Mouse (Mus musculus) midbrain, embryonic 14.5 days (tissue): ENCODE measurements around the gene Phb. TPM values are rescaled to one million over a fixed set of nuclear protein-coding genes. Genes with fewer than 3 reads are reported as not detected.

Experiments
- ATAC-seq: fragments of 200-750 bp; cut with Nextera tagmentation; 2 replicates; pipeline ENCODE4 v1.8.0; 2017; ENCODE audit warnings: moderate number of reproducible peaks, moderate library complexity; ENCODE audit not compliant: low FRiP score, low TSS enrichment
- DNase-seq: peaks from one replicate; pipeline ENCODE4 v3.0.0-alpha.2; 2015
- H3K27ac ChIP-seq: fragments of 300-500 bp; sonication (generic); replicated peaks from 2 replicates; pipeline ENCODE4 v1.5.1; 2014; ENCODE audit warnings: mild to moderate bottlenecking, low read depth, low read length, moderate library complexity
- H3K27me3 ChIP-seq: fragments of 300-500 bp; sonication (generic); 2 replicates; pipeline ENCODE4 v1.6.1; 2014; ENCODE audit warnings: low read length, control low read depth, mixed read lengths; ENCODE audit not compliant: control insufficient read depth, insufficient read depth
- H3K36me3 ChIP-seq: fragments of 300-500 bp; sonication (generic); 2 replicates; pipeline ENCODE4 v1.6.1; 2014; ENCODE audit warnings: low read length, control low read depth; ENCODE audit not compliant: control insufficient read depth, insufficient read depth
- H3K4me1 ChIP-seq: fragments of 300-500 bp; sonication (generic); 2 replicates; pipeline ENCODE4 v1.6.1; 2014; ENCODE audit warnings: mild to moderate bottlenecking, antibody characterized with exemption, low read length, control low read depth; ENCODE audit not compliant: control insufficient read depth, insufficient read depth
- H3K4me2 ChIP-seq: fragments of 300-500 bp; sonication (generic); 2 replicates; pipeline ENCODE4 v1.6.1; 2014; ENCODE audit warnings: mild to moderate bottlenecking, low read length, moderate library complexity
- H3K4me3 ChIP-seq: fragments of 300-500 bp; sonication (generic); replicated peaks from 2 replicates; pipeline ENCODE4 v1.5.1; 2014; ENCODE audit warnings: low read depth, low read length
- H3K9ac ChIP-seq: fragments of 300-500 bp; sonication (generic); replicated peaks from 2 replicates; pipeline ENCODE4 v1.6.1; 2014; ENCODE audit warnings: mild to moderate bottlenecking, low read length, moderate library complexity
- H3K9me3 ChIP-seq: fragments of 300-500 bp; sonication (generic); 2 replicates; pipeline ENCODE4 v1.6.1; 2016; ENCODE audit warnings: low read length, control low read depth, mixed read lengths; ENCODE audit not compliant: control insufficient read depth
- WGBS: fragments of 180-500 bp; shearing (Covaris S2); extraction: QIAGEN DNeasy Blood & Tissue Kit; methylation state at CpG from one replicate; pipeline ENCODE4 v1.1.7; 2014; 5-methylcytosine and 5-hydroxymethylcytosine counted together
- polyA plus RNA-seq: library from polyadenylated mRNA; unstranded; fragments of >200 nt; fragmentation: Nextera tagmentation; extraction: Ambion mirVana; gene quantifications from 2 replicates; pipeline ENCODE4 v1.2.1, GENCODE M21; 2014

Gene Phb
- polyA plus RNA-seq, 1 experiment from 2014 or later, result 183 TPM

DNA sequence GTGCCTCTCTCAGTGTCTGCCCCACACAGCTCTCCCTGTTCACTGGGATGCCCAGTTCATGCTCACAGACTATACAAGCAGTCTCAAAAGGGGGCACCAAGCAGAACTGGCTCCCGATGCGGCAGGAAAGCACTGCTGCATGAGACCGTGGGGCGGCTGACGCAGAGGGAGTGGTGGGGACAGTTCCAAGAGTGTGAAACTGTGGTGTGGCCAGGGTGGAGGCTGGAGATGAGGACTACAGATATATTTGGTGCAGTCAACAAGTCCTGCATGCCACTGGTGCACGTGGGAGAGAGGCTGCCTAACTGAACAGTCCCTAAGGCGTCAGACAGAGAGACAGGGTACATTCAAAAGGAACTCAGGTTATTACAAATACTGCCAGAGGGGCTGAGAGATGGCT lies 22.2 kb downstream of the Phb start:
- 84% methylated on average over 7 of the region's 7 CpGs for WGBS
- Histone ChIP-seq H3K36me3 (no peaks in the 10 kb centered on the region), H3K4me3 (no peak overlapping the region), H3K9ac (no peak overlapping the region), H3K27me3 (no peaks in the 10 kb centered on the region), H3K4me1 (no peaks in the 10 kb centered on the region), H3K27ac (no peak overlapping the region), H3K4me2 (no peak overlapping the region), H3K9me3 (no peaks in the 10 kb centered on the region)
- DNase-seq, result no peak
- no peak for ATAC-seq

DNA sequence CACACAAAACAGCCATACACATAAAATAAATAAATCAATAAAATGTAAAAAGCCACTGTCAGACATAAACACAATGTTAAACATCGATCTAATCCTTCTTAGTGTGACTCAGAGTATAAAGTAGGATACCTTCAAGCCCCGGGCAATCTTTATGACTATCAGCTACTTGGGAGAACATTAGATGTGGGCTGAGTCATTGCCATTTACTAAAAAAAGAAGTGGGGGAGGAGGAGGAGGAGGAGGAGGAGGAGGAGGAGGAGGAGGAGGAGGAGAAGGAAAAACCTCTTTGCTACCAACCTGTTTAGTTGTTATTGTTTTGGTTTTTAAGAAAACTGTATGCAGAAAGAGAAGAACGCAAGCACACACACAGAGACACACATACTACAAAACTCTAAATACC lies 22.8 kb downstream of the Phb start:
- no peaks in the 10 kb centered on the region for H3K27me3 ChIP-seq
- H3K27ac ChIP-seq, result no peak overlapping the region
- H3K36me3 ChIP-seq, result no peaks in the 10 kb centered on the region
- no peak overlapping the region for H3K4me2 ChIP-seq
- H3K9me3 ChIP-seq, result no peaks in the 10 kb centered on the region
- H3K4me3 ChIP-seq, result no peak overlapping the region
- ATAC-seq, result no peak
- H3K9ac ChIP-seq, result no peak overlapping the region
- DNase-seq, result no peak
- H3K4me1 ChIP-seq, result no peaks in the 10 kb centered on the region
- WGBS, result 87% methylated on average over 3 of the region's 3 CpGs

DNA sequence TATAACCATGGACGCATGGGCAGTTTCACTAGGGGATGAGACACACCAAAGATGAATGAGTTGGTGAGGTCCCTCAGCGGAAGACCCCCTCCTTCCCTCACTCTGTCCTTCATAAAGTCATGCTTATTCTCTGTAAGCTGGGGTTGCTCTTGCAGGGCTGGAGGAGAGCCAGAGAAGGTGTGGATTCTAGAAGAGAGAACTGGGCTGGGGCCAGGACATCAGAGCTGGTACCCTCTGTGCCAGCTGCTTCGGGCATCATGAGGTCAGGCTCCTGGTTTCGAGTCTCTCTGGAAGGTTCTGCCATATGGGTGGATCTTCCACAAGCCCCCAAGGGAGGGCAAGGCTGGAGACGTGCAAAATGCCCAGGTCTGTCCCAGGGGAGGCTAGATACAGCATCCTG lies 31.8 kb downstream of the Phb start:
- Histone ChIP-seq H3K9me3 (no peaks in the 10 kb centered on the region), H3K27me3 (no peaks in the 10 kb centered on the region), H3K36me3 (no peaks in the 10 kb centered on the region), H3K9ac (no peak overlapping the region), H3K4me3 (no peak overlapping the region), H3K4me1 (no peaks in the 10 kb centered on the region), H3K4me2 (no peak overlapping the region), H3K27ac (no peak overlapping the region)
- ATAC-seq (no peak), DNase-seq (no peak)
- 85% methylated on average over 5 of the region's 5 CpGs for WGBS

DNA sequence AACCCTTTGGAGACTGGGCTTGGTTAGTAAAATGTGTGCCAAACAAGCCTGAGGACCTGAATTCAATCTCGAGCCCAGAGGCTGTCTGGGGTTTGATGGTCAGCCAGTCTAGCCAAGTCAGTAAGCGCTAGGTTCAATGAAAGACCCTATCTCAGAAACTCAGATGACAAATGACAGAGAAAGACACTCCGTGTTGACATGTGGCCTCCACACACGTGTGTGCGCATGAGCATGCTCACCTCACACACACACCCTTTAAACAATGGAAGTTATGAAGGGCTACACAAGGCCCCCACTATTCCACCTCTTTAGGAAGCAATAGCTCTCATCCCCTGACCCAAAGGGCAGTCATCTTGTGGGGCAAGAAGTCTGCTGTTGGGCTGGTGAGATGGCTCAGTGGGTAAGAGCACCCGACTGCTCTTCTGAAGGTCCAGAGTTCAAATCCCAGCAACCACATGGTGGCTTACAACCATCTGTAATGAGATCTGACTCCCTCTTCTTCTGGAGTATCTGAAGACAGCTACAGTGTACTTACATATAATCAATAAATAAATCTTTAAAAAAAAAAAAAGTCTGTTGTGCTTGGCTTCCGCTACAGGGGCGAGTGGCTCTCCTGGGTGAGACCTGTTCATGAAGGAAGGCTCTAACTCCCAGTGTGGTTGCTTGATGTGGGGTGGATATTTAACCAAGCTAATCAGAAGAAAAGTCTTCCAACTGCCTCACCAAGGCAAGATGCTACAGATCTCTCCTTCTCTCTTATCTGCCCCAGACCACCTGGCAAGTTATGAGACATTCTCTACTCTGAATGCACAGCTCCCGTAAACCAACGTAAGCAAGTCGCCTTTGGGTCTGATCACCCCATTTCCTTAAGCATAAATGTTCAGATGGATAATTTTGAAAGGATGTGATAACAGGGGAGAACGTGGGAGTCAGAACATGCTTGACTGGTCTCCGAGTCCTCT lies 34.3 kb downstream of the Phb start:
- Histone ChIP-seq H3K4me1 (no peaks in the 10 kb centered on the region), H3K36me3 (no peaks in the 10 kb centered on the region), H3K9ac (no peak overlapping the region), H3K4me3 (no peak overlapping the region), H3K27me3 (no peaks in the 10 kb centered on the region), H3K27ac (no peak overlapping the region), H3K4me2 (no peak overlapping the region), H3K9me3 (no peaks in the 10 kb centered on the region)
- 93% methylated on average over 13 of the region's 13 CpGs for WGBS
- ATAC-seq, result no peak
- DNase-seq, result no peak

DNA sequence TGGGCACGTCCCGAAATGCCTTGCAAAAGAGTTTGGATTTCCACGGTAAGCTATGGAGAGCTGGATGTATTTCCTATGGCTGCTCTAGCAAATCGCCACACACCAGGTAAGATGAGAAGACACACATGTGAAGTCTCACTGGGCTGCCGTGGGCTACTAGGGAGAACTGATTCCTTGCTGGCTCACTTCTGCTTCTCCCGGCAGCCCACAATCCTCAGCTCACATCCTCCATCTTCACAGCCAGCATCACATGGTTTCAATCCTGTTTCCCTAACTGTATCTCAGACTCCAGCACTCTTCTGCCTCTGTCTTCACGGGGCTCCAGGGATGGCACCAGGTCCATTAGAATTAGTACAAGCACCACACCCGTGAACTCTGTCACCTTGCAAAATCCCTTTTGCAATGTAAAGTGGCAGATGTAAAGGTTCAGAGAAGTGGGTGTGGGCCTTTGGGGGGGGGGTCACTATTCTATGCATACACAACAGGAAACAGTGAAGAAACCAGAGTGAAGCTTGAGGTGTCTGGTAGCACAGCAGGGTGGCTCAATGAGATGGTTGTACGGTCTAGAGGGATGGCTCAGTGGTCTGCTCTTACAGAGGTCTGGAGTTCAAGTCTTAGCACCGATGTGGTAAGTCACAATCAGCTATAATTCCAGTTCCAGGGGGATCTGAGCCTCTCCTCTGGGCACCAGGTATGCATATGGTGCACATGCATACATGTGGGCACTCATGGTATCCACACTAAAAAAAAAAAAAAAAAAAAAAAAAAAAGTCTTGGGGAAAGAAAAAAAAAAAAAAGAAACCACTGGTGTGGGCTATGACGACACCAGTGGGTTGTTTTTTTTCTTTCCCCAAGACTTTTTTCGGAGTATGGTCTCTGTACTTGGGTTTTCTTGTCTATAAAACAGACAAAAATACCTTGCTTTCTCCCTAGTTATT lies 37.5 kb downstream of the Phb start:
- ATAC-seq (no peak), DNase-seq (no peak)
- no peaks in the 10 kb centered on the region for H3K36me3 ChIP-seq
- H3K27ac ChIP-seq, result no peak overlapping the region
- no peaks in the 10 kb centered on the region for H3K9me3 ChIP-seq
- H3K4me2 ChIP-seq, result no peak overlapping the region
- WGBS, result 89% methylated on average over 12 of the region's 12 CpGs
- H3K4me3 ChIP-seq, result no peak overlapping the region
- no peaks in the 10 kb centered on the region for H3K4me1 ChIP-seq
- no peak overlapping the region for H3K9ac ChIP-seq
- H3K27me3 ChIP-seq, result no peaks in the 10 kb centered on the region

DNA sequence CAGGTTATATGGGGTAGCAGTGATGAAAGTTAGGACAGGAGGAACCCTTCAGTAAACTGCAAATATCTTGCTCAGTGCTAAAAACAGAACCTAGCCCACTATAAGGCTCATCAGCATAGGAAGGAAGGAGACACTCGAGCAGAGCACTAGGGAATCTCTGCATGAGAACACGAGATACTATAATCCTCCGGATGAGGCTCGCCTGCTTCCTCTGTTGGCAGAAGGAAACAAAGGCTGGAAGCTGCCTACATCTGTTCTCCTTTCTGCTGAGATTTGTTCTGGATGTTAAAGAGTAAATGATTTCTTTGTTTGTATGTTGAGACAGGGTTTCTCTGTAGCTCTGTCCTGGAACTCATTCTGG lies 38.2 kb downstream of the Phb start:
- H3K27me3 ChIP-seq, result no peaks in the 10 kb centered on the region
- no peaks in the 10 kb centered on the region for H3K36me3 ChIP-seq
- H3K9me3 ChIP-seq, result no peaks in the 10 kb centered on the region
- ATAC-seq (no peak), DNase-seq (no peak)
- 39% methylated on average over 4 of the region's 4 CpGs for WGBS
- no peaks in the 10 kb centered on the region for H3K4me1 ChIP-seq
- no peak overlapping the region for H3K4me3 ChIP-seq
- H3K4me2 ChIP-seq, result no peak overlapping the region
- no peak overlapping the region for H3K9ac ChIP-seq
- no peak overlapping the region for H3K27ac ChIP-seq

DNA sequence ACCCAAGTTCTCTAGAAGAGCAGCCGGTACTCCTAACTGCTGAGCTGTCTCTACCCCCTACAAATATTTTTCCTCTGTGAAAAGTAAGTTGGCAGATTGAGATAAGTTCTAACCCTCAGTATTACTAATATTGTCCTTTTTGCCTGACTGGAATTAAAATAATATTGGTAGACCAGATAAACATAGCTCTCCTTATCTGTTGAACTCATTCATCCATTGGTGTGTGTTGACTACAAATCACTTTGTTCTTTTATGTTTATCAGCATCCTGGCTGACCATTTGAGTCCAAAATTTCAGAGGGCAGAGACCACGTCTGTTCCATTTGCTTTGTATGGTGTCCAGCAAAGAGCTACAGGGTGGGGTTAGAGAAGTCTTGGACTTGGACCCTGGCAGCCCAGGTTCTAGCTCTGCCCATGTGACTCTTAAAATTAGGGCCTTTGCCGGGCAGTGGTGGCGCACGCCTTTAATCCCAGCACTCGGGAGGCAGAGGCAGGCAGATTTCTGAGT lies 42.8 kb downstream of the Phb start:
- no peaks in the 10 kb centered on the region for H3K36me3 ChIP-seq
- ATAC-seq (no peak), DNase-seq (no peak)
- no peak overlapping the region for H3K9ac ChIP-seq
- H3K4me2 ChIP-seq, result no peak overlapping the region
- no peaks in the 10 kb centered on the region for H3K9me3 ChIP-seq
- WGBS, result 93% methylated on average over 6 of the region's 6 CpGs
- H3K27ac ChIP-seq, result no peak overlapping the region
- H3K4me1 ChIP-seq, result peaks cover 4% of the 10 kb centered on the region
- H3K4me3 ChIP-seq, result no peak overlapping the region
- H3K27me3 ChIP-seq, result no peaks in the 10 kb centered on the region

DNA sequence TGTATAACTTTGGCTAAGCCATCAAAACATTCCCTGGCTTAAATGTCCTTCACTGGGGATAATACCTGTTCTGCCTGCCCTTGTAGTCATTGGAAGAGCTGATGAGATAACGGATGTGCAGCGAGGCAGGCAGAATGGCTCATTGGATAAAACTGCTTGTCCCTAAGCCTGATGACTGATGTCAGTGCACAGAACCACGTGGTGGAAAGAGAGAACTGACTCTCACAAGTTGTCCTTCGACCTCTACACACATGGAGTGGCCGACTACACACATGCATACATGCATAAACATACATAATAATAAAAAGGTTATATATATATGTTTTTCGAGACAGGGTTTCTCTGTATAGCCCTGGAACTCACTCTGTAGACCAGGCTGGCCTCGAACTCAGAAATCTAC lies 43.7 kb downstream of the Phb start:
- Histone ChIP-seq H3K36me3 (no peaks in the 10 kb centered on the region), H3K9ac (no peak overlapping the region), H3K4me3 (no peak overlapping the region), H3K27me3 (no peaks in the 10 kb centered on the region), H3K9me3 (no peaks in the 10 kb centered on the region), H3K27ac (no peak overlapping the region), H3K4me1 (peaks cover 13% of the 10 kb centered on the region), H3K4me2 (no peak overlapping the region)
- ATAC-seq, result no peak
- 78% methylated on average over 7 of the region's 7 CpGs for WGBS
- DNase-seq, result no peak
